ENCODE assay signal across 8 mouse cellular contexts in genomic region chr2:165692944-165693660, GRCm38 (mm10).
A peak's percentile ranks its signal among the peaks of the same experiment; 100 is the strongest.
DNase-seq lines count a peak whose midpoint lies in the region; ATAC-seq lines count a peak whose summit lies in the region.

No protein-coding gene starts in this region.

- no peaks in the 10 kb centered on the region for H3K4me1 ChIP-seq in embryonic facial prominence, embryonic 14.5 days (ENCODE audit: control insufficient read depth, insufficient read depth, low read length)

- DNase-seq in retina, embryonic 14.5 days (ENCODE audit: low spot score), result peak; percentile 18
- no peak for DNase-seq in retina, postnatal 1 day
- DNase-seq in embryonic facial prominence, embryonic 14.5 days (ENCODE audit: low spot score), result no peak
- DNase-seq in kidney, adult 18-20 months, result peak; percentile 44
- peak; percentile 68 to 79 for DNase-seq in lung, postnatal 4 days
- DNase-seq in spleen, postnatal 14 days (ENCODE audit: low spot score in 2 of 2), result no peak
- DNase-seq in thymus, postnatal 36 days, result no peak
- DNase-seq in left cerebral cortex, postnatal 14 days (ENCODE audit: low spot score in 2 of 2), result no peak

- H3K27ac ChIP-seq in embryonic facial prominence, embryonic 14.5 days (replicated peaks; ENCODE audit: low read depth, low read length), result no peak overlapping the region

- H3K9ac ChIP-seq in embryonic facial prominence, embryonic 14.5 days (ENCODE audit: low read depth, low read length), result no peak overlapping the region

- no peaks in the 10 kb centered on the region for H3K9me3 ChIP-seq in embryonic facial prominence, embryonic 14.5 days (ENCODE audit: control insufficient read depth, low read length)

- intact Hi-C loops in left cerebral cortex, postnatal 14 days (cut with DNase I), result no loop called here

- no peak overlapping the region for H3K4me3 ChIP-seq in embryonic facial prominence, embryonic 14.5 days (ENCODE audit: low read depth, low read length)

- 71% methylated on average over 4 of the region's 4 CpGs for WGBS in embryonic facial prominence, embryonic 14.5 days

- H3K27me3 ChIP-seq in embryonic facial prominence, embryonic 14.5 days (replicated peaks; ENCODE audit: control insufficient read depth, insufficient read depth, low read length), result no peaks in the 10 kb centered on the region

- ATAC-seq in embryonic facial prominence, embryonic 14.5 days (ENCODE audit: low read depth), result peak; percentile 51; the same call in 1 of the 2 replicates

- 0 out of 2 replicates have a peak, but pooled peaks cover 4% of the 10 kb centered on the region for H3K36me3 ChIP-seq in embryonic facial prominence, embryonic 14.5 days (ENCODE audit: control insufficient read depth, insufficient read depth, low read length)

- H3K4me2 ChIP-seq in embryonic facial prominence, embryonic 14.5 days (ENCODE audit: low read depth, low read length), result no peak overlapping the region

Comparison
In these comparisons a context has a peak if more than half of its experiments do, and no peak if none do; other contexts are left out.
1. DNase-seq: peak in retina, embryonic 14.5 days (single experiment), kidney, adult 18-20 months (single experiment) and lung, postnatal 4 days (2 of 2); none in retina, postnatal 1 day (single experiment), embryonic facial prominence, embryonic 14.5 days (single experiment), spleen, postnatal 14 days (0 of 2), thymus, postnatal 36 days (0 of 2) and left cerebral cortex, postnatal 14 days (0 of 2).